Mouse (Mus musculus): ENCODE results near the gene Il20. TPM values are rescaled to one million over a fixed set of nuclear protein-coding genes. Genes with fewer than 3 reads are reported as not detected.

Gene Il20
- polyA plus RNA-seq, 1 experiment from 2014 or later = not detected

- Histone ChIP-seq H3K9me3 (replicated peaks) (no peaks in the 10 kb centered on the region), H3K27me3 (no peaks in the 10 kb centered on the region), H3K36me3 (no peaks in the 10 kb centered on the region), H3K9ac (no peak overlapping the region), H3K4me3 (replicated peaks) (no peak overlapping the region), H3K4me2 (replicated peaks) (no peak overlapping the region), H3K4me1 (no peaks in the 10 kb centered on the region), H3K27ac (replicated peaks) (no peak overlapping the region)
- 81% methylated on average over 5 of the region's 5 CpGs for WGBS
- no peak for ATAC-seq (ENCODE audit: insufficient number of reproducible peaks, low FRiP score, low TSS enrichment, low read depth)
Measured at GRCm38 (mm10) chr1:130864741-130865140, 46.5 kb downstream of the Il20 start.

GRCm38 (mm10) chr1:130864238-130864637 lies 47.0 kb downstream of the Il20 start:
- Histone ChIP-seq H3K27ac (replicated peaks) (no peak overlapping the region), H3K4me1 (no peaks in the 10 kb centered on the region), H3K9ac (no peak overlapping the region), H3K36me3 (no peaks in the 10 kb centered on the region), H3K4me2 (replicated peaks) (no peak overlapping the region), H3K4me3 (replicated peaks) (no peak overlapping the region), H3K9me3 (replicated peaks) (no peaks in the 10 kb centered on the region), H3K27me3 (no peaks in the 10 kb centered on the region)
- WGBS = 87% methylated on average over 4 of the region's 4 CpGs
- no peak for ATAC-seq (ENCODE audit: insufficient number of reproducible peaks, low FRiP score, low TSS enrichment, low read depth)

GRCm38 (mm10) chr1:130857456-130857855 lies 53.8 kb downstream of the Il20 start:
- Histone ChIP-seq H3K4me1 (no peaks in the 10 kb centered on the region), H3K4me2 (replicated peaks) (no peak overlapping the region), H3K4me3 (replicated peaks) (no peak overlapping the region), H3K27ac (replicated peaks) (no peak overlapping the region), H3K36me3 (no peaks in the 10 kb centered on the region), H3K9me3 (replicated peaks) (no peaks in the 10 kb centered on the region), H3K9ac (no peak overlapping the region), H3K27me3 (no peaks in the 10 kb centered on the region)
- WGBS = 77% methylated on average over 4 of the region's 4 CpGs
- no peak for ATAC-seq (ENCODE audit: insufficient number of reproducible peaks, low FRiP score, low TSS enrichment, low read depth)

Other genes starting within 250 kb of the Il20 start
- gene C4bp, start 249.8 kb downstream of the Il20 start, polyA plus RNA-seq (2015; fragmentation: Nextera tagmentation; extraction: Ambion mirVana) = not detected in 2 replicates
- gene Gm29427, start 195.7 kb downstream of the Il20 start, polyA plus RNA-seq (2015; fragmentation: Nextera tagmentation; extraction: Ambion mirVana) = not detected in 2 replicates
- 11.8 and 14.9 TPM in 2 replicates for gene Yod1, start 194.1 kb downstream of the Il20 start, polyA plus RNA-seq (2015; fragmentation: Nextera tagmentation; extraction: Ambion mirVana)
- gene Pfkfb2, start 182.2 kb downstream of the Il20 start, polyA plus RNA-seq (2015; fragmentation: Nextera tagmentation; extraction: Ambion mirVana) = 9.2 and 10.1 TPM in 2 replicates
- gene AA986860, start 179.5 kb downstream of the Il20 start, polyA plus RNA-seq (2015; fragmentation: Nextera tagmentation; extraction: Ambion mirVana) = 12.7 and 14.3 TPM in 2 replicates
- gene Fcamr, start 110.5 kb downstream of the Il20 start, polyA plus RNA-seq (2015; fragmentation: Nextera tagmentation; extraction: Ambion mirVana) = 0.62 and 0.67 TPM in 2 replicates
- 0.08 TPM in 2 replicates for gene Pigr, start 84.8 kb downstream of the Il20 start, polyA plus RNA-seq (2015; fragmentation: Nextera tagmentation; extraction: Ambion mirVana)
- not detected in 2 replicates for gene Fcmr, start 45.8 kb downstream of the Il20 start, polyA plus RNA-seq (2015; fragmentation: Nextera tagmentation; extraction: Ambion mirVana)
- gene Il24, start 24.0 kb downstream of the Il20 start, polyA plus RNA-seq (2015; fragmentation: Nextera tagmentation; extraction: Ambion mirVana) = not detected in 2 replicates
- not detected in 2 replicates for gene Il19, start 28.7 kb upstream of the Il20 start, polyA plus RNA-seq (2015; fragmentation: Nextera tagmentation; extraction: Ambion mirVana)
- gene Il10, start 108.4 kb upstream of the Il20 start, polyA plus RNA-seq (2015; fragmentation: Nextera tagmentation; extraction: Ambion mirVana) = not detected in 2 replicates
- 42.8 and 44.4 TPM in 2 replicates for gene Mapkapk2, start 186.4 kb upstream of the Il20 start, polyA plus RNA-seq (2015; fragmentation: Nextera tagmentation; extraction: Ambion mirVana)
- 4.6 and 7.1 TPM in 2 replicates for gene Dyrk3, start 226.9 kb upstream of the Il20 start, polyA plus RNA-seq (2015; fragmentation: Nextera tagmentation; extraction: Ambion mirVana)
- 59.2 and 66.0 TPM in 2 replicates for gene Eif2d, start 241.7 kb upstream of the Il20 start, polyA plus RNA-seq (2015; fragmentation: Nextera tagmentation; extraction: Ambion mirVana)

Measured in embryonic facial prominence, embryonic 15.5 days (tissue).